Mouse (Mus musculus) erythroblast, embryonic 14.5 days (primary cell): Measurements from ENCODE around the gene Ptgis.

Experiments used
- GATA1 ChIP-seq: IDR thresholded peaks from 2 replicates; pipeline ENCODE4 v1.6.1; 2012; ENCODE audit warnings: low read length, inconsistent platforms, mixed read lengths
- TAL1 ChIP-seq: IDR thresholded peaks from 3 replicates; pipeline ENCODE4 v1.6.1; 2012; ENCODE audit warnings: low read length, inconsistent platforms, mixed read lengths

- TF ChIP-seq GATA1: no peak
- no peak for TF ChIP-seq TAL1
These were observed 1.1 kb downstream of the Ptgis start for GRCm38 (mm10) chr2:167239262-167239661.
